Mouse (Mus musculus): ENCODE results near the gene Tob2. TPM values are rescaled to one million over a fixed set of nuclear protein-coding genes. Genes with fewer than 3 reads are reported as not detected.
A peak's percentile ranks its signal among the peaks of the same experiment; 100 is the strongest.

Tob2 gene
- polyA plus RNA-seq, 1 experiment = 36.9 TPM

DNA sequence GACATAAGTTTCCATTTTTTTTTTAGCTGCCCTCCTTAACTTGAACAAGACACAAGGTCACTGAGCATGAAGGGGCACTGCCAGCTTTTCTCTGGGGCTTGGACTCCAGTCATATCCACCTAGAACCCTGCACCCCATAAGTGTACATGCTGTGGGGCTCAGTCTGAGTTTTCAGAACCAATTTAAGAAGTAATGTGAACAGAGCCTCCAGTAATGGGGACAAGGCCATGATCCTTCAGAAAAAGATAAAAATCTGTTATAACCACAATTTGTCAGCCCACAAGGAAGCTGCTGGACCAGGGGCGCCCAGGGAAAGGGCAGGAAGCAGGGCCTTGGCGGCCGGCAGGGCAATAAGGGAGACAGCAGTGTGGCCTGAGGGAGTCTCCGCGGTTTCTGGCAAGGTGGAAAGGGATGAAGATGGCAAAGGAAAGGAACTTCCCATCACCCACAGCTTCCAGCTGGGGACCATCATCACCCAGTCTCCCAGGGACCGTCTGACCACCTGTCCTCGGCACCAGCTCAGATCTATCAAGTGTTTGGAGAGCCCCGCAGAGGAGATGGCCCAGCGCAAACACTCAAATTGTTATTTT lies 6.1 kb downstream of the Tob2 start:
- H3K4me3 ChIP-seq (replicated peaks; ENCODE audit: insufficient read depth, low read depth, low read length) = peak overlapping the region; percentile 11
- no peaks in the 10 kb centered on the region for H3K27me3 ChIP-seq (ENCODE audit: control insufficient read depth, insufficient read depth, low read length)
- peak overlapping the region; percentile 55 for H3K27ac ChIP-seq (ENCODE audit: insufficient read depth, low read length)
- peak; percentile 56 to 71 for DNase-seq
- TF ChIP-seq POLR2A (IDR thresholded peaks at IDR 0.05; ENCODE audit: borderline replicate concordance, insufficient read depth, low read length) (no peak), CTCF (IDR thresholded peaks at IDR 0.05; ENCODE audit: borderline replicate concordance, insufficient read depth, low read depth, low read length) (no peak)
- H3K4me1 ChIP-seq (ENCODE audit: control insufficient read depth, insufficient read depth, low read length) = peaks cover 43% of the 10 kb centered on the region
- WGBS = 13% methylated on average over 9 of the region's 9 CpGs

DNA sequence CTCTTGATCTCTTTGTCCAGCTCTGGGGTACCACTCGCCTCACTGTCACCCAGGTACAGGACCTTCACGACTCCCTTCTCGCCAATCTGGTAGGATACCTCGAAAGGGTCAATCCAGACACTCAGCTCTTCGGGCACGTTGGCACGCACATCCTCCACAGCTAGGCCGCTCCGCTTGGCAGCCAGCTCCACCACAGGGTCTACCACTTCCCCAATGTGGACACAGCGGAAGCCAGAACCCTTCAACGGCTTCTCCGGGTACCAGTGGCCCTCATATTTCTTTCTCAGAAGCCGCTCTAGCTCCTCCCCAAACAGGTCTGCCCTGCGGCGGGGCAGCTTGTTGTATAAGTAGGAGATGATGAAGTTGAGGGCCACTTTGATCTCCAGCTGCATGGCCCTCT lies 7.2 kb downstream of the Tob2 start:
- Histone ChIP-seq H3K4me1 (ENCODE audit: control insufficient read depth, insufficient read depth, low read length) (peaks cover 51% of the 10 kb centered on the region), H3K4me3 (replicated peaks; ENCODE audit: insufficient read depth, low read depth, low read length) (no peak overlapping the region), H3K27me3 (ENCODE audit: control insufficient read depth, insufficient read depth, low read length) (no peaks in the 10 kb centered on the region), H3K27ac (ENCODE audit: insufficient read depth, low read length) (no peak overlapping the region)
- no peak for DNase-seq
- no peak for TF ChIP-seq CTCF (IDR thresholded peaks at IDR 0.05; ENCODE audit: borderline replicate concordance, insufficient read depth, low read depth, low read length)
- no peak for TF ChIP-seq POLR2A (IDR thresholded peaks at IDR 0.05; ENCODE audit: borderline replicate concordance, insufficient read depth, low read length)
- 83% methylated on average over 15 of the region's 15 CpGs for WGBS

DNA sequence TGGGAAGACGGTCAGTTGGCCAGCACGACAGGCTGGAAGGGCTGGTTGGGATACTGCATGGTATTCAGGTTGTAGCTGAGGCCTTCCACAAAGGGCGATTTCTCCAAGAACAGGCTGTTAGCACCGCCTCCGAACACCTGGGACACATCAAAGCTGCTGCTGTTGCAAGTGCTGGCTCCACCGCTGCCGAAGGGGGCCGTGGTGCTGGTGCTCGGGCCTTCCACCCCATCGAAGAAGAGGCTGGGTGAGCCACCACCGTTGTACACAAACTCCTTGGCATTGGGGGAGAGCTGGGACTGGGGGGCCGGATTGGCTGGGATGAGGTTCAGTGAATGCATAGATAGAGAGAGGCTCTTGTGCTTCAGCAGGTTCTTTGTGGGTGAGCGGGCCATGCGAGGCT lies 7.9 kb downstream of the Tob2 start:
- Histone ChIP-seq H3K4me3 (replicated peaks; ENCODE audit: insufficient read depth, low read depth, low read length) (no peak overlapping the region), H3K27me3 (ENCODE audit: control insufficient read depth, insufficient read depth, low read length) (no peaks in the 10 kb centered on the region), H3K27ac (ENCODE audit: insufficient read depth, low read length) (no peak overlapping the region), H3K4me1 (ENCODE audit: control insufficient read depth, insufficient read depth, low read length) (peaks cover 51% of the 10 kb centered on the region)
- DNase-seq = no peak
- 67% methylated on average over 14 of the region's 14 CpGs for WGBS
- TF ChIP-seq CTCF (IDR thresholded peaks at IDR 0.05; ENCODE audit: borderline replicate concordance, insufficient read depth, low read depth, low read length) = no peak
- TF ChIP-seq POLR2A (IDR thresholded peaks at IDR 0.05; ENCODE audit: borderline replicate concordance, insufficient read depth, low read length) = no peak

DNA sequence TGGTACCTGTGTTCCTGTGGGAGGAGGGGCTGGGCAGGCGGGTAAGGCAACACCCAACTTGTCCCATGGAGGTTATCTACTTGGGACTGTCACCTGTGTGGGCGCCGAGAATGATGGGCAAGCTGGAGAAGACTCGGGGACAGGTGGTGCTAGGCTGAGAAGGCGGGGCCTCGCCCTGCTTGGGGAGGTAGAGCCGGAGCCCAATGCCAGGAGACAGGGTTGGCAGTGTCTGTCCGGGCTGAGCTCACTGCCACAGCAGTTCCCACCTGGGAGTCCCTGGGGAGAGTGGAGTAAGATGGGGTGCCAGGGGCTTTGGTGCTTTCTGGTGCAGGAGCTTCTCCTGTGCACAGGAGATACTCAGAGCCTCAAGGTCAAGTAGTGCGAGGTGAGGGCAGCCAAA lies 9.5 kb downstream of the Tob2 start:
- peak; percentile 75 to 83 for DNase-seq
- no peak for TF ChIP-seq CTCF (IDR thresholded peaks at IDR 0.05; ENCODE audit: borderline replicate concordance, insufficient read depth, low read depth, low read length)
- WGBS = 18% methylated on average over 9 of the region's 9 CpGs

DNA sequence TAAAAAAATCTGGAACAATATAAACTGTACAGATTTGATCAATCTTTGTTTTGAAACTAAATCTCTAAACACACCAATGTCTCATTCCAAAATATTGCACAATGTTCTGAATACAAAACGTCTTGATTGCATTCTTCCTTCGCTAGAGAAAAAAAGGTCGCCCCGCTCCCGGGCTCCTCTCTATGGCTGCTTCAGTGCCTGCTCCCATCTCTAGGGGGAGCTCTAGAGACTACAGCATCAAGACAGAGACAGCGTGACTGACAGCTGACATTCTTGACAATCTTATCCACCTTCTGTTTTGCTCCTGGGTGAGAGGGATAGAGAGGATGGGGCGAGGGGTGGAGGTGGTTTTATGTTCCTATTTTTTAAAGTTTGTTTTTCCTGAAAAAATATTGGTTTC lies 10.3 kb downstream of the Tob2 start:
- 23% methylated on average over 7 of the region's 7 CpGs for WGBS
- no peak overlapping the region for H3K27ac ChIP-seq (ENCODE audit: insufficient read depth, low read length)
- peaks cover 49% of the 10 kb centered on the region for H3K4me1 ChIP-seq (ENCODE audit: control insufficient read depth, insufficient read depth, low read length)
- H3K4me3 ChIP-seq (replicated peaks; ENCODE audit: insufficient read depth, low read depth, low read length) = no peak overlapping the region
- H3K27me3 ChIP-seq (ENCODE audit: control insufficient read depth, insufficient read depth, low read length) = no peaks in the 10 kb centered on the region
- TF ChIP-seq POLR2A (IDR thresholded peaks at IDR 0.05; ENCODE audit: borderline replicate concordance, insufficient read depth, low read length) = no peak
- TF ChIP-seq CTCF (IDR thresholded peaks at IDR 0.05; ENCODE audit: borderline replicate concordance, insufficient read depth, low read depth, low read length) = peak; percentile 58
- DNase-seq = peak; percentile 54 to 56

More for the DNA sequence above, 9.5 kb downstream of the Tob2 start:
- Histone ChIP-seq H3K4me3 (replicated peaks; ENCODE audit: insufficient read depth, low read depth, low read length) (peak overlapping the region; percentile 22), H3K27me3 (ENCODE audit: control insufficient read depth, insufficient read depth, low read length) (no peaks in the 10 kb centered on the region), H3K4me1 (ENCODE audit: control insufficient read depth, insufficient read depth, low read length) (peaks cover 49% of the 10 kb centered on the region), H3K27ac (ENCODE audit: insufficient read depth, low read length) (peak overlapping the region; percentile 81)

DNA sequence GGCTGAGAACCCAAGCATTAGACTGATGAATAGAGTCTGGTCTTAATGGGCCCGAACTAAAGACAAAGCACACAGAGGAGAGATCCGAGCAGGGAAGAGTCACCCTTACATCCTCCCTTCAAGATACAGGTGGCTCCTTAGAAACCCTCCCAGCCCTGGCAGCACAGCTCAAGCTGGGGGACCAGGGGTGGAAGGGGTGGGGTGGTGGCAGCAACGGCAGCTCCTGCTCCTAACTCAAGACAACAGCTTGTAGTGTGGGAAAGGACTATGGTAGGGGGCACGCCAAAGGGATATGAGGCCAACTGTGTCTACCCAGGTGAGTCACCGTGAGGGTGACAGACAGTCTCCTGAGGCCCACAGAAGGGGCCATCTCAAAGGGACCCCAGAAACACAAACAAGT lies 10.7 kb downstream of the Tob2 start:
- WGBS = 65% methylated on average over 5 of the region's 5 CpGs
- H3K4me3 ChIP-seq (replicated peaks; ENCODE audit: insufficient read depth, low read depth, low read length) = no peak overlapping the region
- DNase-seq = no peak
- TF ChIP-seq CTCF (IDR thresholded peaks at IDR 0.05; ENCODE audit: borderline replicate concordance, insufficient read depth, low read depth, low read length) = no peak
- TF ChIP-seq POLR2A (IDR thresholded peaks at IDR 0.05; ENCODE audit: borderline replicate concordance, insufficient read depth, low read length) = no peak
- no peak overlapping the region for H3K27ac ChIP-seq (ENCODE audit: insufficient read depth, low read length)
- no peaks in the 10 kb centered on the region for H3K27me3 ChIP-seq (ENCODE audit: control insufficient read depth, insufficient read depth, low read length)
- peaks cover 46% of the 10 kb centered on the region for H3K4me1 ChIP-seq (ENCODE audit: control insufficient read depth, insufficient read depth, low read length)

DNA sequence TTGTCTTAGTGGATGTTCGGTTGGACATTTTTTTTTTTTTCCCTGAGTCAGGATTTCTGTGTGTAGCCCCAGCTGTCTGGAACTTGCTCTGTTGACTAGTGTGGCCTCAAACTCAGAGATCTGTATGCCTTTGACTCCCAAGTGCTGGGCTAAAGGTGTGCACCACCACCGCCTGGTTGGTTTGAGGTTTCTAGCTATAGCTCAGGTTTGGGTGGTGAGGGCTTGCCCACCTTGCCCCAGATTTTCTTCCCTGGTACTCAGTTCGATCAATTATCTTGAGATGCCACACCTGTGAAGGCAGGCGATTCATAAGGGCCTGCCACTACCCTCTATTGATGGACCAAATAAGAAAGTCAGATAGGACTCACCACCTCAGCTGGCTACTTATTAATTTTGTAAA lies 11.4 kb downstream of the Tob2 start:
- DNase-seq = no peak
- Histone ChIP-seq H3K27me3 (ENCODE audit: control insufficient read depth, insufficient read depth, low read length) (no peaks in the 10 kb centered on the region), H3K4me1 (ENCODE audit: control insufficient read depth, insufficient read depth, low read length) (peaks cover 42% of the 10 kb centered on the region), H3K27ac (ENCODE audit: insufficient read depth, low read length) (peak overlapping the region; percentile 6; the same call in 1 of the 2 replicates), H3K4me3 (replicated peaks; ENCODE audit: insufficient read depth, low read depth, low read length) (no peak overlapping the region)
- TF ChIP-seq CTCF (IDR thresholded peaks at IDR 0.05; ENCODE audit: borderline replicate concordance, insufficient read depth, low read depth, low read length) (no peak), POLR2A (IDR thresholded peaks at IDR 0.05; ENCODE audit: borderline replicate concordance, insufficient read depth, low read length) (no peak)
- 83% methylated on average over 4 of the region's 4 CpGs for WGBS

DNA sequence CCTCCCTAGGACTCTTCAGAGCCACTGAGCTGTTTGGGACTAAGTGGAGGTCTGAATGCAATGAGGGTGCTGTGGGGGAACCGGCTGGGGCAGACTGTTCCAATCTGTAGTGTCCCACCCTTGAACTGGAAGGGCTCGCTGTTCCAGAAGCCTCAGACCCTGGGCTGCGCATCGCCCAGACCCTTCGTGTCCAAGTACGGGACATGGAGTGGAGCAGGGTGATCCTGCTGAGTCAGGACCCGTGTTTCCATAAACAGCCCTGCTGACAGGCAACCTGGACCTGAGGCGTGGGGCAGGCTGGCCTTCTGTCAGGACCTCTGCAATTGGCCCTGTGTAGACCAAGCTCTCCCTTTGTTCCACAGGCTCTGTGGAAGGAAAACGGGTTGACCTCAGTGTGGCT lies 11.8 kb downstream of the Tob2 start:
- Histone ChIP-seq H3K27ac (ENCODE audit: insufficient read depth, low read length) (peak overlapping the region; percentile 6; the same call in 1 of the 2 replicates), H3K27me3 (ENCODE audit: control insufficient read depth, insufficient read depth, low read length) (no peaks in the 10 kb centered on the region), H3K4me1 (ENCODE audit: control insufficient read depth, insufficient read depth, low read length) (peaks cover 39% of the 10 kb centered on the region), H3K4me3 (replicated peaks; ENCODE audit: insufficient read depth, low read depth, low read length) (no peak overlapping the region)
- 38% methylated on average over 9 of the region's 9 CpGs for WGBS
- no peak for TF ChIP-seq POLR2A (IDR thresholded peaks at IDR 0.05; ENCODE audit: borderline replicate concordance, insufficient read depth, low read length)
- no peak for TF ChIP-seq CTCF (IDR thresholded peaks at IDR 0.05; ENCODE audit: borderline replicate concordance, insufficient read depth, low read depth, low read length)
- DNase-seq = no peak

Data from cerebellum, adult 2 months (tissue).